Mouse (Mus musculus): ENCODE data around the gene Psg22. TPM values are rescaled to one million over a fixed set of nuclear protein-coding genes. Genes with fewer than 3 reads are reported as not detected.

Gene Psg22
- polyA plus RNA-seq, 1 experiment from 2014 or later = 0.23 TPM

Other genes with a start within 250 kb of the Psg22 start
- not detected in 2 replicates for gene Psg26, start 233.9 kb upstream of the Psg22 start, polyA plus RNA-seq (2015; fragmentation: Nextera tagmentation; extraction: Ambion mirVana)
- gene Psg25, start 185.8 kb upstream of the Psg22 start, polyA plus RNA-seq (2015; fragmentation: Nextera tagmentation; extraction: Ambion mirVana) = 0.04 TPM in 1 of 2 replicates, not detected in the other
- 0.29 and 0.44 TPM in 2 replicates for gene Psg27, start 150.8 kb upstream of the Psg22 start, polyA plus RNA-seq (2015; fragmentation: Nextera tagmentation; extraction: Ambion mirVana)
- gene Psg23, start 101.6 kb upstream of the Psg22 start, polyA plus RNA-seq (2015; fragmentation: Nextera tagmentation; extraction: Ambion mirVana) = 0.21 and 0.23 TPM in 2 replicates
- gene Psg21, start 61.4 kb upstream of the Psg22 start, polyA plus RNA-seq (2015; fragmentation: Nextera tagmentation; extraction: Ambion mirVana) = 0.28 TPM in 1 of 2 replicates, not detected in the other
- gene Psg20, start 31.9 kb upstream of the Psg22 start, polyA plus RNA-seq (2015; fragmentation: Nextera tagmentation; extraction: Ambion mirVana) = 0.09 TPM in 1 of 2 replicates, not detected in the other
- gene Psg19, start 80.4 kb downstream of the Psg22 start, polyA plus RNA-seq (2015; fragmentation: Nextera tagmentation; extraction: Ambion mirVana) = not detected in 2 replicates
- 0.08 TPM in 2 replicates for gene Psg17, start 103.5 kb downstream of the Psg22 start, polyA plus RNA-seq (2015; fragmentation: Nextera tagmentation; extraction: Ambion mirVana)
- 0.26 and 0.44 TPM in 2 replicates for gene Mill2, start 121.9 kb downstream of the Psg22 start, polyA plus RNA-seq (2015; fragmentation: Nextera tagmentation; extraction: Ambion mirVana)
- 15.6 and 20.7 TPM in 2 replicates for gene Pglyrp1, start 153.2 kb downstream of the Psg22 start, polyA plus RNA-seq (2015; fragmentation: Nextera tagmentation; extraction: Ambion mirVana)
- gene Ccdc61, start 192.3 kb downstream of the Psg22 start, polyA plus RNA-seq (2015; fragmentation: Nextera tagmentation; extraction: Ambion mirVana) = 29.1 and 31.7 TPM in 2 replicates
- 0.17 and 0.28 TPM in 2 replicates for gene Nova2, start 207.8 kb downstream of the Psg22 start, polyA plus RNA-seq (2015; fragmentation: Nextera tagmentation; extraction: Ambion mirVana)

All from thymus, postnatal 0 days (tissue).